Mouse (Mus musculus) liver, adult 2 months (tissue): Measurements from ENCODE around the gene Sh2d4b. TPM values are rescaled to one million over a fixed set of nuclear protein-coding genes. Genes with fewer than 3 reads are reported as not detected.

Source experiments
- DNase-seq: peaks from one replicate; pipeline ENCODE4 v3.0.0-alpha.2; 2011; ENCODE audit warnings: low read depth, low spot score; ENCODE audit errors: extremely low read depth
- H3K27ac ChIP-seq: fragments of 200-500 bp; replicated peaks from 2 replicates; pipeline ENCODE4 v1.5.1; 2012; ENCODE audit warnings: low read depth, mild to moderate bottlenecking, control low read depth, inconsistent platforms, low read length; ENCODE audit not compliant: insufficient read depth
- H3K27me3 ChIP-seq: fragments of 200-500 bp; 2 replicates; pipeline ENCODE4 v1.6.1; 2012; ENCODE audit warnings: mild to moderate bottlenecking, moderate library complexity, low read length, inconsistent platforms; ENCODE audit not compliant: control insufficient read depth, insufficient read depth
- H3K36me3 ChIP-seq: fragments of 200-500 bp; 2 replicates; pipeline ENCODE4 v1.6.1; 2012; ENCODE audit warnings: low read length, inconsistent platforms; ENCODE audit not compliant: control insufficient read depth, insufficient read depth
- H3K4me1 ChIP-seq: fragments of 200-500 bp; 2 replicates; pipeline ENCODE4 v1.6.1; 2011; ENCODE audit warnings: low read length; ENCODE audit not compliant: control insufficient read depth, insufficient read depth
- H3K4me3 ChIP-seq: fragments of 200-500 bp; 2 replicates; pipeline ENCODE4 v1.5.1; 2011; ENCODE audit warnings: low read depth, mild to moderate bottlenecking, control low read depth, low read length, moderate library complexity; ENCODE audit not compliant: insufficient read depth
- H3K79me2 ChIP-seq: fragments of 200-500 bp; 2 replicates; pipeline ENCODE4 v1.6.1; 2012; ENCODE audit warnings: inconsistent platforms, mild to moderate bottlenecking, low read length, moderate library complexity; ENCODE audit not compliant: control insufficient read depth, insufficient read depth
- H3K9ac ChIP-seq: fragments of 200-500 bp; 2 replicates; pipeline ENCODE4 v1.6.1; 2012; ENCODE audit warnings: low read depth, mild to moderate bottlenecking, control low read depth, inconsistent platforms, low read length
- CTCF ChIP-seq: fragments of 200-500 bp; IDR thresholded peaks from 2 replicates; pipeline ENCODE4 v1.5.1; 2011; ENCODE audit warnings: low read depth, low read length, control low read depth
- POLR2A ChIP-seq: fragments of 200-500 bp; IDR thresholded peaks from 2 replicates; pipeline ENCODE4 v1.6.1; 2011; ENCODE audit warnings: low read length, control low read depth; ENCODE audit not compliant: insufficient read depth; ENCODE audit errors: extremely low read depth
- WGBS: fragments of 180-500 bp; shearing (Covaris S2); methylation state at CpG from one replicate; pipeline ENCODE4 v1.1.7; 2018; 5-methylcytosine and 5-hydroxymethylcytosine counted together
- polyA plus RNA-seq: library from polyadenylated mRNA; depleted of rRNA; stranded (reverse); fragments of >200 nt; gene quantifications from 2 replicates; pipeline ENCODE4 v1.2.3, GENCODE M21; 2012; rRNA removed
- total RNA-seq: library from RNA; depleted of rRNA; stranded (reverse); fragments of >200 nt; gene quantifications from 2 replicates; pipeline ENCODE4 v1.2.3, GENCODE M21; 2014; rRNA removed

Gene Sh2d4b
- total RNA-seq (0.13 and 0.18 TPM in 2 replicates), polyA plus RNA-seq (not detected in 2 replicates)

DNA sequence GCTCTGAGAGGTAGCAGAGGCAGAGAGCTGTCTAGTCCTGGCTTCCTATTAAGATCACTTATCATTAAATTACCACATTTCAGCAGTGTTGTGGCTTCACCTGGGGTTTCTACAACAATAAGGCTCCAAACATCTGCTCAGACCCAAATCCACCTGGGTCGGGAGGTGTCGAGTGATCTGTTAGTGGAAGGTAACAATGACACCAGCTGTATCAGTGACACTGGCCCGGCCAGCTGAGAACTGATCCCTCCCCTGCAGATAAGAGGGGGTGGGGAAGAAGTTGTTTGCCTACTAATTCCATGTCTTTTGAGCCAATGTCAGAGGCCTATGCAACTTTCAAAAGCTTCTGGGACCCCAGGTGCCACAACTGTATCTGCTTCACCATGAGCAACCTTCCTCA, at the start of gene Sh2d4b:
Sh2d4b (minus strand) TSS at position 71 of the 400 bp plus-strand sequence.
- 69% methylated on average over 3 of the region's 3 CpGs for WGBS
- Histone ChIP-seq H3K27ac (no peak within 1 kb of the TSS), H3K36me3 (no peaks in the 10 kb centered on the region), H3K79me2 (no peaks in the 10 kb centered on the region), H3K4me3 (no peak within 1 kb of the TSS), H3K4me1 (peaks cover 2% of the 10 kb centered on the region; the same call in 1 of the 2 replicates), H3K27me3 (no peaks in the 10 kb centered on the region), H3K9ac (no peak within 1 kb of the TSS)
- TF ChIP-seq POLR2A (no peak), CTCF (no peak)
- DNase-seq, result no peak

DNA sequence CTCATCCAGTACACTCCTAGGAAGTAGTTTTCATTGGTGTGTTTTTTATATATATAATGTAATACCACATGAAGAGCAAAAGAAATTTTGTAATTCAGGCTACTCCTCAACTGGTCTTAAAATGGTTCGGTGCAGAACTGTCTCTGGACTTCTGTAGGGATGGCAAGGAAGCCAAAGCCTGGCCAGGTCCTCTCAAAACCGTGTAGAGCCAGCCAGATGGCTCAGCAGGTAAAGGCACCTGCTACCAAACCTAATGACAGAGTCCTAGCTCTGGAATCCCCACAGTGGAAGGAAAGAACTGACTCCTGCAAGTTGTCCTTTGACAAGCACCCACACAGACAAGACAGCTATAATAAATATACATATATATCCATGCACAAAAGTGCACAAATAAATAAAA, 49.4 kb upstream of the Sh2d4b start:
- Histone ChIP-seq H3K27me3 (no peaks in the 10 kb centered on the region), H3K4me1 (0 out of 2 replicates have a peak, but pooled peaks cover 1% of the 10 kb centered on the region), H3K36me3 (no peaks in the 10 kb centered on the region), H3K79me2 (peaks cover 28% of the 10 kb centered on the region; the same call in 1 of the 2 replicates), H3K4me3 (no peak overlapping the region), H3K27ac (no peak overlapping the region), H3K9ac (no peak overlapping the region)
- TF ChIP-seq CTCF (no peak), POLR2A (no peak)
- 75% methylated on average over 2 of the region's 2 CpGs for WGBS
- DNase-seq, result no peak

DNA sequence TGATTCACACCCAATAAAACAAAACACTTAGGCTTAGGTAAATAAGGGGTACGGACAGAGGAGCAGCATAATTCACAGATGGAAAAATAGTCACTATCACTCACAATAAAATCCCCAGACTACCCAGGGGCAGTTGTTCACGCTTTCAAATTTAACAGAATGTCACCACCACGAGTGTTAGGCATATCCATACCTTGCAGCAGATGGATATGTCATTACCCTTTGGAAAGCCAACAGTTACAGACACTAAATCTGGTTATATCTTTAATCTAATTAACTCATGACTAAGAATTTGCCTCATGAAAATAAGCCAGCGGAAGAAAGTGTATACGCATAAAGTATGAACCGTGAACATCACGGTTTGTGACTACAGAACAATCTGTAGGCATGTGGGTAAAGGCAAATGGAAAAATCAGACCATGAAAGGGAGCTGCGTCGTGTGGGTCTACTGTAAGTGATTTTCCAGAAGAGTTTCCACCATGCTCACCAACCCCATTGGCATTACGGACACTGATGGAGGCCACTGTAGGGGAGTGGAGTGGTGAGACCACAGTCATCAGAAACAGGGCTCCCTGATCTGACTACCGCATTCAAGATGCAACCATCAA, 45.4 kb upstream of the Sh2d4b start:
- Histone ChIP-seq H3K36me3 (no peaks in the 10 kb centered on the region), H3K79me2 (peaks cover 46% of the 10 kb centered on the region), H3K27ac (no peak overlapping the region), H3K4me3 (no peak overlapping the region), H3K27me3 (no peaks in the 10 kb centered on the region), H3K4me1 (peaks cover 17% of the 10 kb centered on the region), H3K9ac (no peak overlapping the region)
- WGBS, result 91% methylated on average over 11 of the region's 11 CpGs
- DNase-seq, result no peak
- TF ChIP-seq CTCF (no peak), POLR2A (no peak)

DNA sequence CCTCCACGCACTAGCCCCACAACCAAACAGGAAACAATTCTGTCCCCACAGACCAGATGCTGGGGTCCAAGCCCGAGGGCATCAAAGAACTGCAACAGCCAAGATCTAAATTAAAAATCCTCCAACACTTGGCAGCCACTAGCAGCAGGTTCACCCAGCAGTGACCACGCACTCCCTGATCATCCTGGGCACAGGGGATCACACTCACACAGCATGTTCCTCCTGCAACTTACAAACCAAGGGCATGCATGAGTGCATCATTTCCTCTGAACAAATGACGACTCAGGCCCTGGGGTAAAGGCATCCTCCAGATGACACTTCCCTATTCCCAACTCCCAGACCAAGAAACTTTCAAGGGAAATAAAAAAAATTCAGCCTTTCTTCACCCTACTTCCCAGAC, 44.0 kb upstream of the Sh2d4b start:
- peaks cover 46% of the 10 kb centered on the region for H3K79me2 ChIP-seq
- H3K36me3 ChIP-seq, result no peaks in the 10 kb centered on the region
- DNase-seq, result no peak
- WGBS, result 86% methylated on average over 4 of the region's 4 CpGs
- H3K27ac ChIP-seq, result no peak overlapping the region
- TF ChIP-seq CTCF, result no peak
- no peak for TF ChIP-seq POLR2A
- H3K4me3 ChIP-seq, result no peak overlapping the region
- H3K9ac ChIP-seq, result no peak overlapping the region
- peaks cover 22% of the 10 kb centered on the region for H3K4me1 ChIP-seq
- H3K27me3 ChIP-seq, result no peaks in the 10 kb centered on the region

DNA sequence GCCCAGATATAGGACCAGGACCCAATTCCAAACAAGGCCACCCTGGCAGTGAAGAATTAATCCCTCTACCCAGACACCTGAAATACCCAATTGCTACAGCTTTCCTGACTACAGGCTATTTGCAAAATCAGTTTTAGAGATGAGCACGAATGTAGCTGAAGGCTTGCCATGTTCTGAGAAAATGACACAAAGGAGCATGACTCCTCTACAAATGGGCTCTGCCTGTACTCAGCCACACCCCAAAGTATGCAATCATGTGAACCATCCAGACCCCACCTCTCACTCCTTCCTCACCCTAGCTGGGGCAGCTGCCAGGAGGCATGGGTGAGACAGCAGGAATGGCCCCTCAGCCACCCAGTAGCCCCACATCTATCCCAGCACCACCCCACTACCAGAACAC, 42.4 kb upstream of the Sh2d4b start:
- H3K4me1 ChIP-seq, result peaks cover 36% of the 10 kb centered on the region
- no peak overlapping the region for H3K27ac ChIP-seq
- no peak overlapping the region for H3K9ac ChIP-seq
- H3K4me3 ChIP-seq, result no peak overlapping the region
- H3K27me3 ChIP-seq, result no peaks in the 10 kb centered on the region
- no peak for DNase-seq
- H3K36me3 ChIP-seq, result no peaks in the 10 kb centered on the region
- WGBS, result 52% methylated on average over 1 of the region's 1 CpGs
- TF ChIP-seq POLR2A (no peak), CTCF (no peak)
- peaks cover 42% of the 10 kb centered on the region for H3K79me2 ChIP-seq

DNA sequence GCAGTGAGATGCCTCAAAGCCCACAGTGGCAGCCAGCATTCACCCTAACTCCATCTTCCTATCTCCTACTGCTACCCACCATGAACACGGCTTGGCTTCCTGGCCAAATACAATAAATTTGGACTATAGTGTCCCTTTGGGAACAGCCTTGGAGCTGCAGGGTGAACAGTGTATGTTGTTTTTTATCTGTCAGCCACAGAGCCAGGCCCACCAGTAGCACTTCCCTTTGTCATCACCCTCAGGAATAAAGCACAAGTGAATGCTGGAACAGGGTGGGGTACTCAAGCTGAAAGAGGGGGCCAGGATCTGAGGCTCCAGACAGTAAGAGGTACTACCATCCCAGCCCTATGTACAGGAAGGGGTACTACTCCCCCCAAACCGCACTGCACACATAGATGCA, 42.0 kb upstream of the Sh2d4b start:
- H3K9ac ChIP-seq, result no peak overlapping the region
- H3K27me3 ChIP-seq, result no peaks in the 10 kb centered on the region
- no peak for TF ChIP-seq CTCF
- no peak for TF ChIP-seq POLR2A
- H3K36me3 ChIP-seq, result no peaks in the 10 kb centered on the region
- H3K27ac ChIP-seq, result no peak overlapping the region
- no peak overlapping the region for H3K4me3 ChIP-seq
- peaks cover 42% of the 10 kb centered on the region for H3K79me2 ChIP-seq
- H3K4me1 ChIP-seq, result peaks cover 37% of the 10 kb centered on the region
- 71% methylated on average over 2 of the region's 2 CpGs for WGBS
- DNase-seq, result no peak
